Mouse (Mus musculus) CH12.LX (cell line): ENCODE results near the gene Gpr12. TPM values are rescaled to one million over a fixed set of nuclear protein-coding genes. Genes with fewer than 3 reads are reported as not detected.

Source experiments
- DNase-seq: peaks from one replicate; pipeline ENCODE4 v3.0.0-alpha.2; 2013; ENCODE audit errors: extremely low read depth
- H3K27ac ChIP-seq: 2 replicates; pipeline ENCODE4 v1.5.1; 2012; ENCODE audit warnings: low read depth, mild to moderate bottlenecking, control low read depth, moderate library complexity; ENCODE audit not compliant: insufficient read depth
- H3K27me3 ChIP-seq: replicated peaks from 2 replicates; pipeline ENCODE3; 2012; ENCODE audit warnings: inconsistent platforms
- H3K36me3 ChIP-seq, 2 experiments: replicated peaks in 1 of 2; 2 replicates each; pipeline versions ENCODE3 to v1.6.1; 2012; ENCODE audit warnings: inconsistent platforms in 1 of 2, low read length in 1 of 2, mild to moderate bottlenecking in 1 of 2, mixed read lengths in 1 of 2, moderate library complexity in 1 of 2; ENCODE audit not compliant: control insufficient read depth in 1 of 2, insufficient read depth in 1 of 2
- H3K4me1 ChIP-seq, 2 experiments: 2 replicates each; pipeline ENCODE4 v1.6.1; 2012; ENCODE audit warnings: inconsistent platforms in 1 of 2, moderate library complexity in 1 of 2; ENCODE audit not compliant: insufficient read depth in 2 of 2, control insufficient read depth in 1 of 2
- H3K4me2 ChIP-seq: 2 replicates; pipeline ENCODE4 v1.6.1; 2012; ENCODE audit warnings: low read depth, mild to moderate bottlenecking, control low read depth; ENCODE audit not compliant: poor library complexity, insufficient read depth, severe bottlenecking
- H3K4me3 ChIP-seq, 3 experiments: fragments of 150-350 bp in 1 of 3; sonication (generic) in 1 of 3; replicated peaks in 1 of 3; 2 replicates each; pipeline versions ENCODE3 to v1.5.1; 2011 to 2012; ENCODE audit warnings: low read depth in 2 of 3, low read length in 2 of 3, mild to moderate bottlenecking in 2 of 3, moderate library complexity in 2 of 3, control low read depth in 1 of 3, improper control_type of control experiment in 1 of 3, inconsistent platforms in 1 of 3, mixed read lengths in 1 of 3; ENCODE audit not compliant: poor library complexity in 1 of 3
- H3K79me2 ChIP-seq: replicated peaks from 2 replicates; pipeline ENCODE4 v1.6.1; 2012; ENCODE audit warnings: mild to moderate bottlenecking, moderate library complexity; ENCODE audit not compliant: control insufficient read depth, poor library complexity, insufficient read depth, severe bottlenecking; ENCODE audit errors: extremely low read depth
- H3K9ac ChIP-seq: 2 replicates; pipeline ENCODE4 v1.6.1; 2012; ENCODE audit warnings: low read depth, mild to moderate bottlenecking, control low read depth, moderate library complexity; ENCODE audit not compliant: insufficient read depth
- H3K9me3 ChIP-seq: replicated peaks from 2 replicates; pipeline ENCODE3; 2012; ENCODE audit warnings: low read length, inconsistent platforms, mixed read lengths
- BHLHE40 ChIP-seq: IDR thresholded peaks from 2 replicates; pipeline ENCODE4 v1.6.1; 2011; ENCODE audit warnings: mild to moderate bottlenecking, low read depth, low read length, improper control_type of control experiment
- CHD1 ChIP-seq: IDR thresholded peaks from 2 replicates; pipeline ENCODE4 v1.6.1; 2012; ENCODE audit warnings: low read depth, low read length, improper control_type of control experiment, inconsistent platforms
- CHD2 ChIP-seq: IDR thresholded peaks from 2 replicates; pipeline ENCODE4 v1.6.1; 2011; ENCODE audit warnings: low read length, improper control_type of control experiment
- CTCF ChIP-seq, 2 experiments: IDR thresholded peaks in 1 of 2; conservative IDR thresholded peaks in 1 of 2; 2 replicates each; pipeline ENCODE4 v1.5.1; 2011 to 2012; ENCODE audit warnings: low read depth in 2 of 2, low read length in 2 of 2, improper control_type of control experiment in 1 of 2, inconsistent platforms in 1 of 2, mild to moderate bottlenecking in 1 of 2, moderate library complexity in 1 of 2
- E2F4 ChIP-seq: IDR thresholded peaks from 2 replicates; pipeline ENCODE4 v1.6.1; 2011; ENCODE audit warnings: low read depth, low read length, improper control_type of control experiment; ENCODE audit not compliant: insufficient replicate concordance
- ELF1 ChIP-seq: IDR thresholded peaks from 2 replicates; pipeline ENCODE4 v1.6.1; 2014; ENCODE audit warnings: low read depth, mild to moderate bottlenecking, inconsistent platforms, low read length, improper control_type of control experiment
- EP300 ChIP-seq: IDR thresholded peaks from 2 replicates; pipeline ENCODE4 v1.6.1; 2011; ENCODE audit warnings: low read length, improper control_type of control experiment
- ETS1 ChIP-seq: conservative IDR thresholded peaks from 2 replicates; pipeline ENCODE4 v1.6.1; 2012; ENCODE audit warnings: low read depth, mild to moderate bottlenecking, inconsistent platforms, low read length, improper control_type of control experiment, moderate library complexity
- GABPA ChIP-seq: IDR thresholded peaks from 2 replicates; pipeline ENCODE4 v1.6.1; 2012; ENCODE audit warnings: low read depth, low read length, improper control_type of control experiment, inconsistent platforms; ENCODE audit not compliant: insufficient replicate concordance
- HCFC1 ChIP-seq: IDR thresholded peaks from 2 replicates; pipeline ENCODE4 v1.6.1; 2012; ENCODE audit warnings: low read depth, mild to moderate bottlenecking, inconsistent platforms, low read length, improper control_type of control experiment
- IRF4 ChIP-seq: IDR thresholded peaks from 2 replicates; pipeline ENCODE4 v1.6.1; 2014; ENCODE audit warnings: low read depth, mild to moderate bottlenecking, inconsistent platforms, low read length, improper control_type of control experiment
- JUN ChIP-seq: IDR thresholded peaks from 2 replicates; pipeline ENCODE4 v1.6.1; 2011; ENCODE audit warnings: low read depth, mild to moderate bottlenecking, low read length, improper control_type of control experiment, moderate library complexity; ENCODE audit not compliant: insufficient read depth
- JUND ChIP-seq: conservative IDR thresholded peaks from 2 replicates; pipeline ENCODE4 v1.6.1; 2011; ENCODE audit warnings: low read depth, low read length, improper control_type of control experiment
- KAT2A ChIP-seq: IDR thresholded peaks from 2 replicates; pipeline ENCODE4 v1.6.1; 2012; ENCODE audit warnings: low read length, improper control_type of control experiment, inconsistent platforms; ENCODE audit not compliant: insufficient replicate concordance
- MAFK ChIP-seq: IDR thresholded peaks from 2 replicates; pipeline ENCODE4 v1.6.1; 2011; ENCODE audit warnings: low read length, improper control_type of control experiment; ENCODE audit not compliant: insufficient replicate concordance
- MAX ChIP-seq: IDR thresholded peaks from 2 replicates; pipeline ENCODE4 v1.6.1; 2011; ENCODE audit warnings: low read length, improper control_type of control experiment
- MAZ ChIP-seq: IDR thresholded peaks from 2 replicates; pipeline ENCODE4 v1.6.1; 2012; ENCODE audit warnings: low read depth, mild to moderate bottlenecking, inconsistent platforms, low read length, improper control_type of control experiment, moderate library complexity
- MEF2A ChIP-seq: IDR thresholded peaks from 2 replicates; pipeline ENCODE4 v1.6.1; 2014; ENCODE audit warnings: low read depth, mild to moderate bottlenecking, inconsistent platforms, low read length, improper control_type of control experiment, borderline replicate concordance
- MXI1 ChIP-seq: IDR thresholded peaks from 2 replicates; pipeline ENCODE4 v1.6.1; 2011; ENCODE audit warnings: mild to moderate bottlenecking, low read depth, low read length, improper control_type of control experiment
- MYC ChIP-seq: IDR thresholded peaks from 2 replicates; pipeline ENCODE4 v1.6.1; 2011; ENCODE audit warnings: low read depth, mild to moderate bottlenecking, improper control_type of control experiment, low read length
- NELFE ChIP-seq: IDR thresholded peaks from 2 replicates; pipeline ENCODE4 v1.6.1; 2011; ENCODE audit warnings: low read depth, low read length, improper control_type of control experiment
- NRF1 ChIP-seq: IDR thresholded peaks from 2 replicates; pipeline ENCODE4 v1.6.1; 2014; ENCODE audit warnings: low read depth, mild to moderate bottlenecking, inconsistent platforms, low read length, improper control_type of control experiment, moderate library complexity
- PAX5 ChIP-seq: IDR thresholded peaks from 2 replicates; pipeline ENCODE4 v1.6.1; 2012; ENCODE audit warnings: low read length, inconsistent platforms, mixed read lengths
- POLR2A ChIP-seq: IDR thresholded peaks from 2 replicates; pipeline ENCODE4 v1.6.1; 2011; ENCODE audit warnings: low read depth, mild to moderate bottlenecking, improper control_type of control experiment, low read length
- POLR2AphosphoS2 ChIP-seq: IDR thresholded peaks from 2 replicates; pipeline ENCODE4 v1.6.1; 2011; ENCODE audit warnings: low read depth, low read length, improper control_type of control experiment
- RAD21 ChIP-seq: IDR thresholded peaks from 2 replicates; pipeline ENCODE4 v1.6.1; 2011; ENCODE audit warnings: low read depth, mild to moderate bottlenecking, low read length, improper control_type of control experiment, moderate library complexity
- RCOR1 ChIP-seq: conservative IDR thresholded peaks from 2 replicates; pipeline ENCODE4 v1.6.1; 2012; ENCODE audit warnings: low read depth, mild to moderate bottlenecking, inconsistent platforms, low read length, improper control_type of control experiment
- SIN3A ChIP-seq: IDR thresholded peaks from 2 replicates; pipeline ENCODE4 v1.6.1; 2012; ENCODE audit warnings: low read length, improper control_type of control experiment, inconsistent platforms
- SMC3 ChIP-seq: IDR thresholded peaks from 2 replicates; pipeline ENCODE4 v1.6.1; 2011; ENCODE audit warnings: low read depth, low read length, improper control_type of control experiment
- TBP ChIP-seq: conservative IDR thresholded peaks from 2 replicates; pipeline ENCODE4 v1.6.1; 2011; ENCODE audit warnings: low read depth, low read length, improper control_type of control experiment
- TCF12 ChIP-seq: IDR thresholded peaks from 2 replicates; pipeline ENCODE4 v1.6.1; 2014; ENCODE audit warnings: low read depth, mild to moderate bottlenecking, inconsistent platforms, low read length, improper control_type of control experiment
- UBTF ChIP-seq: IDR thresholded peaks from 2 replicates; pipeline ENCODE4 v1.6.1; 2012; ENCODE audit warnings: low read depth, mild to moderate bottlenecking, inconsistent platforms, low read length, improper control_type of control experiment, moderate library complexity
- USF1 ChIP-seq: IDR thresholded peaks from 2 replicates; pipeline ENCODE4 v1.6.1; 2014; ENCODE audit warnings: low read depth, mild to moderate bottlenecking, inconsistent platforms, low read length, improper control_type of control experiment
- USF2 ChIP-seq: conservative IDR thresholded peaks from 2 replicates; pipeline ENCODE4 v1.6.1; 2011; ENCODE audit warnings: low read depth, low read length, improper control_type of control experiment
- ZC3H11A ChIP-seq: IDR thresholded peaks from 2 replicates; pipeline ENCODE4 v1.6.1; 2012; ENCODE audit warnings: low read depth, mild to moderate bottlenecking, inconsistent platforms, low read length, improper control_type of control experiment
- ZKSCAN1 ChIP-seq: IDR thresholded peaks from 2 replicates; pipeline ENCODE4 v1.6.1; 2012; ENCODE audit warnings: low read depth, inconsistent platforms, low read length, improper control_type of control experiment, borderline replicate concordance
- ZMIZ1 ChIP-seq: IDR thresholded peaks from 2 replicates; pipeline ENCODE4 v1.6.1; 2012; ENCODE audit warnings: low read depth, mild to moderate bottlenecking, inconsistent platforms, low read length, improper control_type of control experiment
- ZNF384 ChIP-seq: IDR thresholded peaks from 2 replicates; pipeline ENCODE4 v1.6.1; 2012; ENCODE audit warnings: low read depth, low read length, improper control_type of control experiment, inconsistent platforms
- dilution Hi-C: fragments of 300-500 bp; cut with MboI; formaldehyde crosslinking; loops from 2 replicates; pipeline ENCODE4 v1.14.3; 2020; ENCODE audit warnings: low sequenced_read_pairs; ENCODE audit not compliant: extremely low pct_unique_long_range_greater_than_20kb, extremely low pct_ligation_motif_present
- in situ Hi-C: fragments of 300-500 bp; cut with MboI; formaldehyde crosslinking; loops from 3 replicates; pipeline ENCODE4 v1.14.3; 2019; ENCODE audit warnings: low sequenced_read_pairs, low pct_ligation_motif_present, low pct_unique_long_range_greater_than_20kb, mixed read lengths
- polyA plus RNA-seq: library from polyadenylated mRNA; unstranded; fragments of >175 nt; gene quantifications from 2 replicates; pipeline ENCODE4 v1.2.1, GENCODE M21; 2012; ENCODE audit warnings: low read depth; ENCODE audit not compliant: insufficient read length
- total RNA-seq, 2 experiments: library from RNA; depleted of rRNA; stranded (reverse); fragments of 300-350 nt in 1 of 2; fragments of >200 nt in 1 of 2; gene quantifications; 2 replicates each; pipeline ENCODE4 v1.2.3; 2012 to 2014

Gene Gpr12
- total and polyA plus RNA-seq, 3 experiments = not detected

DNA sequence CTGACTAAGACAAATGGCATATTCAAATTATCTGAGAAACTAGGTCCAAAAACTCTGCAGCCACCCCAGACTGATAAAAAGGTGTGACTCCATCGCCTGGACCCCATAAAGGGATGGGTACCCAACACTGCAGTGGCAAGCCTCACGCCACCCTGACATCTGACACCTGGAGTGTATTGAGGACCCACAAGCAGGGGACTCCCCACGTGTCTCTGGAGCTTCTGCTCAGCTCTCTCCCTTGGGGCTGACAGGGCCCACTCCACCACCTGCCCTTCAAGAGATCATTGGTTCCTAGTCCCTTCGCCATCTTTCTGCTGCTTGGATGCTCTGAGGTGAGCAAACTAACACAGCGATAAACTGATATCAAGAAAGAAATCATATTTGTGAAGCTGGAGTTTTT lies 22.8 kb upstream of the Gpr12 start:
- no peak overlapping the region for H3K9ac ChIP-seq
- peaks cover 16 to 56% of the 10 kb centered on the region in 2 experiments for H3K4me1 ChIP-seq
- no peaks in the 10 kb centered on the region for H3K9me3 ChIP-seq
- peak overlapping the region; percentile 53; the same call in 1 of the 2 replicates for H3K27ac ChIP-seq
- H3K79me2 ChIP-seq = no peaks in the 10 kb centered on the region
- TF ChIP-seq MAX = peak; percentile 89
- TF ChIP-seq JUN = no peak
- TF ChIP-seq MXI1 = peak; percentile 57; the same call in 1 of the 2 replicates
- no peak for TF ChIP-seq CHD1
- TF ChIP-seq CTCF (conservative IDR thresholded peaks at IDR 0.05 in 1 of 2, IDR thresholded peaks at IDR 0.05 in 1 of 2; ENCODE audit: low read depth in 2 of 2, low read length in 2 of 2) = no peak
- peak; percentile 57 for TF ChIP-seq IRF4
- no peak for TF ChIP-seq E2F4
- TF ChIP-seq UBTF = no peak
- no peak for TF ChIP-seq USF2
- peak; percentile 92 for TF ChIP-seq MYC
- TF ChIP-seq TCF12 = peak; percentile 97
- TF ChIP-seq ELF1 = no peak
- TF ChIP-seq HCFC1 = 0 out of 2 replicates have a peak, but pooled peaks have one; percentile 29
- no peak for TF ChIP-seq NELFE
- TF ChIP-seq MAFK = no peak
- peak; percentile 83 for TF ChIP-seq EP300
- TF ChIP-seq ZC3H11A = no peak
- TF ChIP-seq RAD21 = no peak; the same call in 1 of the 2 replicates
- 0 out of 2 replicates have a peak, but pooled peaks have one; percentile 47 for TF ChIP-seq KAT2A
- no peak for TF ChIP-seq NRF1
- TF ChIP-seq MAZ = no peak
- peak; percentile 80; the same call in 1 of the 2 replicates for TF ChIP-seq MEF2A
- TF ChIP-seq ZKSCAN1 = no peak
- TF ChIP-seq POLR2AphosphoS2 = no peak
- TF ChIP-seq USF1 = no peak
- no peak for TF ChIP-seq PAX5
- 0 out of 2 replicates have a peak, but pooled peaks have one; percentile 19 for TF ChIP-seq SIN3A
- TF ChIP-seq RCOR1 = no peak
- no peak for TF ChIP-seq ZMIZ1
- 0 out of 2 replicates have a peak, but pooled peaks have one; percentile 29 for TF ChIP-seq TBP
- no peak for TF ChIP-seq SMC3
- peak; percentile 35; the same call in 1 of the 2 replicates for TF ChIP-seq CHD2
- peak; percentile 73 for TF ChIP-seq ETS1
- TF ChIP-seq JUND = no peak
- TF ChIP-seq ZNF384 = no peak
- TF ChIP-seq POLR2A = no peak
- peak; percentile 84 for TF ChIP-seq BHLHE40
- TF ChIP-seq GABPA = no peak
- TF ChIP-seq, all 38 proteins: peak for 14
- DNase-seq = peak; percentile 84
- Histone ChIP-seq H3K27me3 (no peaks in the 10 kb centered on the region), H3K4me3 (no peak overlapping the region), H3K36me3 (no peaks in the 10 kb centered on the region), H3K4me2 (no peak overlapping the region; the same call in 1 of the 2 replicates)
- in situ Hi-C loops = no loop called here
- dilution Hi-C loops = no loop called here
